Mouse (Mus musculus): Measurements from ENCODE around the gene Mogs. TPM values are rescaled to one million over a fixed set of nuclear protein-coding genes. Genes with fewer than 3 reads are reported as not detected.

Gene Mogs
- 51.1 and 56.5 TPM in 2 replicates for total RNA-seq (2021)
- long read RNA-seq, experiment 1, transcript Mogs-201 (4 exons, 2,780 nt), result major isoform, 140 of 169 reads
- long read RNA-seq, experiment 1, partial matches to known transcripts, result 13 of 169 reads
- long read RNA-seq, experiment 1, other reads (novel, unspliced or antisense), result 13 of 169 reads
- long read RNA-seq, experiment 2, transcript Mogs-201 (4 exons, 2,780 nt), result major isoform, 71 of 90 reads
- long read RNA-seq, experiment 2, partial matches to known transcripts, result 3 of 90 reads
- long read RNA-seq, experiment 2, other reads (novel, unspliced or antisense), result 15 of 90 reads

GRCm38 (mm10) chr6:83115011-83115671 lies at the start of gene Mogs:
Gene Mogs, plus strand, starts transcription at chr6:83115496.
- DNase-seq, result peak; percentile 98

DNA sequence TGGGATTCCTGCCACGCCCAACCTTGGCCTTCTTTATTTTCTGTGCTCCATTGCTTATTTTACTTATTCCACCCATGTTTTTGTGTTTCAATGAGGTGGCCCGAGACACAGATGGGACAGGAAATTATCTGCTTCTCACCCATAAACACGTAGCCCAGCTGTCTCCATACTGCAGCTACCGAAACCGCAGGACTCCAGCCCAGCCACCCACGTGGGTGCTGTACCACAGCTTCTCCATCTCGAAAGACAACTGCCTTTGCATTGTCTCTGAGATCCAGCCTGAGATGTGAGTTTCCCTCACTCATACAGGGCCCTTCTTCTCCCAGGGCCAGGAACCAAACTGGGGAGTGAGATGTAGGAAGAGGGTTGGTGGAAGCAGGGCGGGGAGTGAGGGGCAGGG lies 49.3 kb upstream of the Mogs start:
- DNase-seq, result no peak

DNA sequence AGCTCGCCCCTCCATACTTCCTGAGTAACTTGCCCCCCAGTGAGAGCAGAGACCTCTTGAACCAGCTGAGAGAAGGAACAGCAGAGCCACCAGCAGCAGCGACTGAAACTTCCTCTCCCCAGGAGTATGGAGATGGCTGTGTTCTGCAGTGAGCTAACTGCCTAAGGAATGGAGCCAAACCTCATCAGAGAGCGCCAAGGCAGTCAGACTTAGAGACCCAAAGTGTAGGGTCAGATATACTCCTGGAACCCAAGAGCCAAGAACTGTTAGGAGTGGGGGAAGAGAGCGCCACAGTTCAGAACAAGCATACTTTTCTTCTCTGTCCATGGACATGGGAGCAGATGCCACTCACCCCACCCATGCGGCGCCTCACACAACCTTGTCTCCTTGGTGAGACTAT lies 48.9 kb upstream of the Mogs start:
- DNase-seq, result no peak

DNA sequence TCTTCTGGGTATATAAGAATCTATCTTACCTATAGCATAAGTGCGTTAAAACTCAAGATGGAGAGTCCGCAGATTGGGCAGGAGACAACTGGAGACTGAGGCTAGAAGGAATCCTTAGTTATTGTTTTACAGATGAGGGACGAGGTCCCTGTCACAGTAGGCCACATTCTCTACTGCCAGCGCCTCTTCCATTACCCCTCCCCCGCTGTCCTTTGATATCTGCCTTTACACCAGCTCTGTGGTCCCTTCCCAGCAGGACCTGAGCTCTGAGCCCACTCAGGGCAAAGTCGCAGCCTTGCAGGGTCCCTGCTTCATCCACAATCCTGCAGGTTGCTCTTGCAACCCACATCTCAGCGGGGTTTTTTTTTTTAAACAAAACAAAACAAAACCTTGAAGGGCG lies 47.1 kb upstream of the Mogs start:
- no peak for DNase-seq

- no peak for DNase-seq
Observed at GRCm38 (mm10) chr6:83068706-83069487, 46.4 kb upstream of the Mogs start.

GRCm38 (mm10) chr6:83069488-83070246 lies 45.6 kb upstream of the Mogs start:
- no peak for DNase-seq

GRCm38 (mm10) chr6:83070247-83070310 lies 45.2 kb upstream of the Mogs start, which contains the start of gene Tlx2:
Gene Tlx2, minus strand, starts transcription at chr6:83070293.
- no peak for DNase-seq

DNA sequence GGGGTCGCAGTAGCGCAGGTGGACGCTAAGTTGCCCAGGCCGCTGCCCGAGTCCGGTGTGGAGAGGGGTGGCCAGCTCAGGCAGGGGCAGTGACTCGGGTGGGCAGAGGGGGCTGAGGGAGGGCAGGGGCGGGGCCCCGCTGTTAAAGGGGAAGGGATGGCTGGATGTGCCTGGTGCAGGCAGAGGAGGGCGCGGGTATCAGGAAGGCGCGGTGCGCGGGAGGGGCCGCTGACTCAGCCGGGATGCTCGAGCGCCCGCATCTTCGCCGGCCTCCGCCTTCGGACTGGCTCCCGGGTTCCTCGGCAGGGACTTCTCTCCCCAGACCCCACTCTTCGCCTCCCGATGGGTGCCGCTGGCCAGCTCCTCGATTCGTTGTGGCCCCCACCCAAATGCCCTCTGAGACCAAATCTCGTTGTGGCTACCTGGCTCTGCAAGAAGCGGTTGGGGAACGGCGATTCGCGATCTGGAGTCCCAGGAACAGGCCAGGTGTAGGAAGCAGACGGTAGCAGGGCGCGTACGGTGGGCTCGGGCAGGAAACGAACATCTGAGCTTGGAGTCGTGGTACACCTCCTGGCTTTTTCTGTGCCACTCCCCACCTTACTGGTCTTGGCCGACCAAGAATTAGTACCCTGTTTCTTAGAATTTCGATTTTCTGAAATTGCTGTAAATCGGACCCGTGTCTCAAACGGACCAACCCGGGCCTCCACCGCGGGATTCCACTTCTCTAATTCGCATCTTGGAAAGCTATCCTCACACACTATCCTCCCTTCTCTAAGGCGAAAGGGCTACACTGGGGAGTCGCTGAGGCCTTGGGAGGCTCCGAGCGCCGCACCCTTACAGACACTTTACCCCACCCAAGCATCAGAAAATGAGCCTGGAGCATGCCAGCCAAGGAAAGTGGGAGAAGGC lies 44.7 kb upstream of the Mogs start:
- peak; percentile 56 for DNase-seq

DNA sequence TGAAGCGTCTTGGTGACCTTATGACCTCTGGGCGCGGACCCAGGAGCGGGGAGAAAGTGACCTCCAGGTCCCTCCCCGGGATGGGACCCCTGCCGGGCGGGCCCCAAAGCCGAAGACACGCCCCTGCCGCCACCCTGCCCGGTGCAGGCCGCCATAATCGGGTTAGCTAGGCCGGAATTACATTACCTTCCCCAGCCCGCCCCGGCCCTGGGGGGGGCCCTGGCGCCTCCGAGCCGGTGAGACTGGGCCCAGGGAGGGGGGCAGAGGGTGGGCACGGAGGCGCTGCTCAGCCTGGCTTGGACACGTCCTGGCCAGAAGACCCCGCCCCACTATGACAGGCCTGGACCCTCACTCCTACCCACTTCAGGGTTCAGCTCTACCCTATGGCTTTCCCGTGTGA lies 44.1 kb upstream of the Mogs start:
- DNase-seq, result peak; percentile 58

DNA sequence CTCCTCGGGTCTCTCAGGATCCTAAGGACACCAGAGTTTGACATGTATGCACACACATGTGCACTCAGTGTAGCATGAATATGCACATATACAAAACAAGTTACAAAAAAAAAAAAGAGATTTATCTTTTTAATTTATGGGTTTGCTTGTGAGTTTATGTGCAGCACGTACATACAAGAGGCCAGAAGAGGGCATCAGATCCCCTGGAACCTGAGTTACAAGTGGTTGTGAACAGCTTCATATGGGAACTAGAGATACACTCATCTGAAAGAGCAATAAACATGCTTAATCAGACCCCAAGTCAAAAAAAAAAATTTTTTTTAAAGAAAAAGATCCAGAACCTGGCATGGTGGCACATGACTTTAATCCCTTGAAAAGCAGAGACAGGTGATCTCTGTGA lies 40.3 kb upstream of the Mogs start:
- DNase-seq, result no peak

DNA sequence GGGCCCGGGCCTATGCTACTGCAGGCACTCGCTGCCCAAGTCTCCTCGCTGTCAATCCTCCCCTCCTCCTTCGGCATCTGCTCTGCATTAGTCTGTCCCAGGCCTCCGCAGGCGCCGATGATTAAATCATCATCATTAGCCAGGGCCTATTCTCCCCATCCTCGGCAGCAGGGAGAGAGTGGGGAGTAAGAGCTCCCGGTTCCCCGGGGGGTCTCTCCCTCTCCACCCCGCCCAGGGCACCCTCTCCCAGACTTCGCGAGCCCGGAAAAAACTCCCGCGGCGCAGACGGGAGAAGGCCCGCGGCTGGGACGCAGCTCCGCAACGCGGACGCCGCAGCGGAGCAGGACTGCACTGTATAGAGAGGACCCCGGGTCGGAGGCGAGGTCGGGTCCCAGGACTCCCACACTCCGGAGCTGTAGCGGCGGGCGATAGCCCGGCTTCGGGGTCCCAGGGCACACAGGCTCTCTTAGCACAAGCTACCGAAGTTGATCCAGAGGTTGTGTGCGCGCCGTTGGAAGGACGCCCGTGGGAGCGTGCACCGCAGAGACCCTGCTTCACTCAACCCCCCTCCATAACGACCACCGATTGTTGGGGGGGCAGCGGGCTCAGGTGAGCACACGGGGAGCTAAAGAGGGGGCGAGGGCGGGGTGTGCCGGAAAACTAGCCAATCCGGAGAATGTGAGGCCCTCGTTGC lies 37.5 kb upstream of the Mogs start, which contains the start of gene Pcgf1:
TSS of gene Pcgf1 (plus strand) at position 240 of the 694 bp plus-strand sequence.
- peak; percentile 74 for DNase-seq

GRCm38 (mm10) chr6:83078324-83078858 lies 36.9 kb upstream of the Mogs start:
- peak; percentile 99 for DNase-seq

- no peak for DNase-seq
Observed at GRCm38 (mm10) chr6:83080210-83080609, 35.1 kb upstream of the Mogs start.

DNA sequence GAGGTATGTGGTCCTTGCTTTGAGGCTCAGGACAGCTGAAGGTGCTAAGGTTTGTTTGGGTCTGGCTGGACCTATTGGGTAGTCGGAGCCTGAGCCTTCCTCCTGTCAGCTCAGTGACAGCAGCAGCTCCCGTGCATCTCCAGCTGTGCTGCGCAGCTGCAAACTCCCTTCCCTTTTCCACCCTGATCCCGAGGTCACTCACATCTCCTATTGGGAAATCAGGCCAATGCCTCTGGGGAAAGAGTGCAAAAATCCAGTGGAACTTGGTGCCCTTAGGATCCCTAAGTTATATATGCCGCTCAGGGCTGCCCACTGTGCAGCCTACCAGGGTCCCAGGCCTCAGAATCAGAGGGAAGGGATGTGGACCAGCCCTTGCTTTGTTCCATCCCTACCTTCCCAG lies 31.8 kb upstream of the Mogs start:
- peak; percentile 56 for DNase-seq

GRCm38 (mm10) chr6:83084477-83084876 lies 30.8 kb upstream of the Mogs start:
- DNase-seq, result no peak

GRCm38 (mm10) chr6:83086121-83087035 lies 28.9 kb upstream of the Mogs start, which contains the start of gene Lbx2:
Gene Lbx2, plus strand, starts transcription at chr6:83086367.
- peak; percentile 75 for DNase-seq

GRCm38 (mm10) chr6:83087205-83087925 lies 27.9 kb upstream of the Mogs start:
- DNase-seq, result peak; percentile 76

- no peak for DNase-seq
Observed at GRCm38 (mm10) chr6:83087926-83088260, 27.4 kb upstream of the Mogs start.
